Mouse (Mus musculus) liver, adult 2 months (tissue): ENCODE data around the gene Galntl6.

Experiments used
- CTCF ChIP-seq: fragments of 200-500 bp; IDR thresholded peaks from 2 replicates; pipeline ENCODE4 v1.5.1; 2011; ENCODE audit warnings: low read depth, low read length, control low read depth
- POLR2A ChIP-seq: fragments of 200-500 bp; IDR thresholded peaks from 2 replicates; pipeline ENCODE4 v1.6.1; 2011; ENCODE audit warnings: low read length, control low read depth; ENCODE audit not compliant: insufficient read depth; ENCODE audit errors: extremely low read depth

GRCm38 (mm10) chr8:58025558-58025957 is 886.9 kb downstream of the Galntl6 start:
- no peak for TF ChIP-seq CTCF
- no peak for TF ChIP-seq POLR2A
